Mouse (Mus musculus) midbrain, embryonic 14.5 days (tissue): ENCODE measurements around the gene Fto. TPM values are rescaled to one million over a fixed set of nuclear protein-coding genes. Genes with fewer than 3 reads are reported as not detected.

Source experiments
- ATAC-seq: fragments of 200-750 bp; cut with Nextera tagmentation; 2 replicates; pipeline ENCODE4 v1.8.0; 2017; ENCODE audit warnings: moderate number of reproducible peaks, moderate library complexity; ENCODE audit not compliant: low FRiP score, low TSS enrichment
- DNase-seq: peaks from one replicate; pipeline ENCODE4 v3.0.0-alpha.2; 2015
- H3K27ac ChIP-seq: fragments of 300-500 bp; sonication (generic); replicated peaks from 2 replicates; pipeline ENCODE4 v1.5.1; 2014; ENCODE audit warnings: mild to moderate bottlenecking, low read depth, low read length, moderate library complexity
- H3K27me3 ChIP-seq: fragments of 300-500 bp; sonication (generic); 2 replicates; pipeline ENCODE4 v1.6.1; 2014; ENCODE audit warnings: low read length, control low read depth, mixed read lengths; ENCODE audit not compliant: control insufficient read depth, insufficient read depth
- H3K36me3 ChIP-seq: fragments of 300-500 bp; sonication (generic); 2 replicates; pipeline ENCODE4 v1.6.1; 2014; ENCODE audit warnings: low read length, control low read depth; ENCODE audit not compliant: control insufficient read depth, insufficient read depth
- H3K4me1 ChIP-seq: fragments of 300-500 bp; sonication (generic); 2 replicates; pipeline ENCODE4 v1.6.1; 2014; ENCODE audit warnings: mild to moderate bottlenecking, antibody characterized with exemption, low read length, control low read depth; ENCODE audit not compliant: control insufficient read depth, insufficient read depth
- H3K4me2 ChIP-seq: fragments of 300-500 bp; sonication (generic); 2 replicates; pipeline ENCODE4 v1.6.1; 2014; ENCODE audit warnings: mild to moderate bottlenecking, low read length, moderate library complexity
- H3K4me3 ChIP-seq: fragments of 300-500 bp; sonication (generic); replicated peaks from 2 replicates; pipeline ENCODE4 v1.5.1; 2014; ENCODE audit warnings: low read depth, low read length
- H3K9ac ChIP-seq: fragments of 300-500 bp; sonication (generic); replicated peaks from 2 replicates; pipeline ENCODE4 v1.6.1; 2014; ENCODE audit warnings: mild to moderate bottlenecking, low read length, moderate library complexity
- H3K9me3 ChIP-seq: fragments of 300-500 bp; sonication (generic); 2 replicates; pipeline ENCODE4 v1.6.1; 2016; ENCODE audit warnings: low read length, control low read depth, mixed read lengths; ENCODE audit not compliant: control insufficient read depth
- WGBS: fragments of 180-500 bp; shearing (Covaris S2); extraction: QIAGEN DNeasy Blood & Tissue Kit; methylation state at CpG from one replicate; pipeline ENCODE4 v1.1.7; 2014; 5-methylcytosine and 5-hydroxymethylcytosine counted together
- polyA plus RNA-seq: library from polyadenylated mRNA; unstranded; fragments of >200 nt; fragmentation: Nextera tagmentation; extraction: Ambion mirVana; gene quantifications from 2 replicates; pipeline ENCODE4 v1.2.1, GENCODE M21; 2014

The Fto gene
- polyA plus RNA-seq, 1 experiment from 2014 or later: 161 TPM

GRCm38 (mm10) chr8:91553387-91553786 lies 240.1 kb downstream of the Fto start:
- Histone ChIP-seq H3K27ac (no peak overlapping the region), H3K27me3 (no peaks in the 10 kb centered on the region), H3K9me3 (no peaks in the 10 kb centered on the region), H3K36me3 (no peaks in the 10 kb centered on the region), H3K4me1 (peaks cover 34% of the 10 kb centered on the region), H3K9ac (no peak overlapping the region), H3K4me2 (no peak overlapping the region), H3K4me3 (no peak overlapping the region)
- 55% methylated on average over 5 of the region's 5 CpGs for WGBS
- ATAC-seq (no peak), DNase-seq (no peak)

- Histone ChIP-seq H3K27ac (no peak overlapping the region), H3K4me2 (no peak overlapping the region), H3K36me3 (no peaks in the 10 kb centered on the region), H3K9ac (no peak overlapping the region), H3K4me1 (peaks cover 21% of the 10 kb centered on the region), H3K4me3 (no peak overlapping the region), H3K9me3 (no peaks in the 10 kb centered on the region), H3K27me3 (no peaks in the 10 kb centered on the region)
- DNase-seq: no peak
- ATAC-seq: no peak
- 70% methylated on average over 5 of the region's 5 CpGs for WGBS
Measured at GRCm38 (mm10) chr8:91557041-91557587, 243.8 kb downstream of the Fto start.

GRCm38 (mm10) chr8:91558408-91558807 lies 245.1 kb downstream of the Fto start:
- no peak overlapping the region for H3K4me2 ChIP-seq
- no peak overlapping the region for H3K4me3 ChIP-seq
- no peaks in the 10 kb centered on the region for H3K36me3 ChIP-seq
- ATAC-seq: no peak
- H3K9me3 ChIP-seq: no peaks in the 10 kb centered on the region
- H3K27me3 ChIP-seq: no peaks in the 10 kb centered on the region
- no peak overlapping the region for H3K27ac ChIP-seq
- no peak for DNase-seq
- no peak overlapping the region for H3K9ac ChIP-seq
- peaks cover 8% of the 10 kb centered on the region for H3K4me1 ChIP-seq
- 83% methylated on average over 6 of the region's 6 CpGs for WGBS

- H3K9me3 ChIP-seq: no peaks in the 10 kb centered on the region
- no peak overlapping the region for H3K9ac ChIP-seq
- H3K4me1 ChIP-seq: no peaks in the 10 kb centered on the region
- no peak overlapping the region for H3K4me2 ChIP-seq
- H3K36me3 ChIP-seq: no peaks in the 10 kb centered on the region
- H3K27ac ChIP-seq: no peak overlapping the region
- DNase-seq (no peak), ATAC-seq (no peak)
- WGBS: 76% methylated on average over 6 of the region's 6 CpGs
- H3K27me3 ChIP-seq: no peaks in the 10 kb centered on the region
- no peak overlapping the region for H3K4me3 ChIP-seq
Measured at GRCm38 (mm10) chr8:91560017-91560591, 246.8 kb downstream of the Fto start.

GRCm38 (mm10) chr8:91561241-91561640 lies 247.9 kb downstream of the Fto start:
- H3K4me1 ChIP-seq: peaks cover 7% of the 10 kb centered on the region; the same call in 1 of the 2 replicates
- H3K36me3 ChIP-seq: no peaks in the 10 kb centered on the region
- ATAC-seq: no peak
- H3K9ac ChIP-seq: no peak overlapping the region
- H3K9me3 ChIP-seq: no peaks in the 10 kb centered on the region
- no peak overlapping the region for H3K4me2 ChIP-seq
- no peak overlapping the region for H3K27ac ChIP-seq
- no peak for DNase-seq
- no peak overlapping the region for H3K4me3 ChIP-seq
- no peaks in the 10 kb centered on the region for H3K27me3 ChIP-seq
- WGBS: 89% methylated on average over 4 of the region's 4 CpGs

GRCm38 (mm10) chr8:91562600-91562999 lies 249.3 kb downstream of the Fto start:
- no peak for DNase-seq
- WGBS: 66% methylated on average over 7 of the region's 7 CpGs
- Histone ChIP-seq H3K36me3 (no peaks in the 10 kb centered on the region), H3K4me1 (peaks cover 18% of the 10 kb centered on the region), H3K9ac (no peak overlapping the region), H3K27ac (no peak overlapping the region), H3K27me3 (no peaks in the 10 kb centered on the region), H3K4me2 (no peak overlapping the region), H3K4me3 (no peak overlapping the region), H3K9me3 (no peaks in the 10 kb centered on the region)
- ATAC-seq: no peak

- 87% methylated on average over 3 of the region's 3 CpGs for WGBS
- no peak for ATAC-seq
- H3K4me2 ChIP-seq: no peak overlapping the region
- H3K27ac ChIP-seq: no peak overlapping the region
- H3K4me1 ChIP-seq: peaks cover 18% of the 10 kb centered on the region
- H3K9me3 ChIP-seq: no peaks in the 10 kb centered on the region
- no peak overlapping the region for H3K4me3 ChIP-seq
- no peaks in the 10 kb centered on the region for H3K36me3 ChIP-seq
- no peak for DNase-seq
- H3K27me3 ChIP-seq: no peaks in the 10 kb centered on the region
- no peak overlapping the region for H3K9ac ChIP-seq
Measured at GRCm38 (mm10) chr8:91563326-91563725, 250.0 kb downstream of the Fto start.

- no peaks in the 10 kb centered on the region for H3K27me3 ChIP-seq
- no peak overlapping the region for H3K4me2 ChIP-seq
- 0 out of 2 replicates have a peak overlapping the region, but pooled peaks have one; percentile 4 for H3K27ac ChIP-seq
- ATAC-seq: no peak
- no peak overlapping the region for H3K4me3 ChIP-seq
- WGBS: 13% methylated on average over 12 of the region's 12 CpGs
- H3K4me1 ChIP-seq: peaks cover 25% of the 10 kb centered on the region
- H3K9ac ChIP-seq: no peak overlapping the region
- no peaks in the 10 kb centered on the region for H3K9me3 ChIP-seq
- DNase-seq: peak; percentile 47
- no peaks in the 10 kb centered on the region for H3K36me3 ChIP-seq
Measured at GRCm38 (mm10) chr8:91565869-91566502, 252.7 kb downstream of the Fto start.

- H3K4me2 ChIP-seq: no peak overlapping the region
- no peaks in the 10 kb centered on the region for H3K27me3 ChIP-seq
- no peaks in the 10 kb centered on the region for H3K9me3 ChIP-seq
- no peak overlapping the region for H3K9ac ChIP-seq
- no peaks in the 10 kb centered on the region for H3K36me3 ChIP-seq
- H3K4me3 ChIP-seq: no peak overlapping the region
- DNase-seq (no peak), ATAC-seq (no peak)
- peaks cover 25% of the 10 kb centered on the region for H3K4me1 ChIP-seq
- 3% methylated on average over 2 of the region's 2 CpGs for WGBS
- H3K27ac ChIP-seq: no peak overlapping the region
Measured at GRCm38 (mm10) chr8:91566503-91566869, 253.2 kb downstream of the Fto start.
